Mouse (Mus musculus) thymus, postnatal 25 days (tissue): ENCODE data around the gene Wasf2.

Experiments used
- DNase-seq: peaks from one replicate; pipeline ENCODE4 v3.0.0; 2022

Wasf2 gene

DNA sequence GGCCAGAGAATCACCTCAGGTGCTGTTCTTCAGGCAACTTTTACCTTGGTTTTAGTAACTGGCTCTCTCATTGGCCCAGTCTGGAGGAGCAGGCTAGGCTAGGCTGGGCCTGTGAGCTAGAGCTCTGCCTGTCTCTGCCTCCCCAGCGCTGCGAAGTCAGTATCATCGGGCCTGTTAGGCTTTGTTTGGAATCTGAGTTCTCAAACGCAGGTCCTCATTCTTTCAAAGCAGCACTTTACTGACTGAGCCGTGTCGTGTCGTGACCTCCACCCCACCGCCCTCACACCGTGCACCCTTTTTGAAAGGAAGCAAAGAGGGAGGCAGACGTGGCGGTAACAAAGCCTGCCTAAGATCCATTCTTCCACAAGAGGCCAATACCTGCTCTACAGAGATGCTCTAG, 914 bp upstream of the Wasf2 start:
- peak; percentile 68 for DNase-seq

GRCm38 (mm10) chr4:133130890-133131741, 811 bp downstream of the Wasf2 start:
- DNase-seq = no peak

DNA sequence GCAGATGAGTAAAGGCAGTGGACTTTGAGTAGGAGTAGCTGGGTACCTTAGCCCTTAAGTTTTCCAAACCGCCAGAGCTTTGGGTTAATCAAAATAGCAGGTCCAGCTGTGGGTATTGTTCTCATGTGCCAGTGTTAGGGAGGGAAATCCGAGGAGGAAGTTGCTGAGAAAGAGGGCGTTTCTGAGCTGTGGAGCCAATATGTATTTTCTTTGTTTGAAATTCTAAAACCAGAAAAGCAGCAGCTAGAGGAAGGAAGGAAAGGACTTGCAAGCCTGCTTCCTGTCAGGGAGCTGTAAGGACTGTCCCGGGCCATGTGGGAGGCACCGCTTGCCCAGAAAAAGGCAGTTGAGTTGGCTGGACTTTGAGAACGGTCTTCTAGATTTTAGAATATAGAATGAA, 1.7 kb downstream of the Wasf2 start:
- DNase-seq = peak; percentile 51

- no peak for DNase-seq
These were observed 6.6 kb downstream of the Wasf2 start for GRCm38 (mm10) chr4:133136946-133137345.

DNA sequence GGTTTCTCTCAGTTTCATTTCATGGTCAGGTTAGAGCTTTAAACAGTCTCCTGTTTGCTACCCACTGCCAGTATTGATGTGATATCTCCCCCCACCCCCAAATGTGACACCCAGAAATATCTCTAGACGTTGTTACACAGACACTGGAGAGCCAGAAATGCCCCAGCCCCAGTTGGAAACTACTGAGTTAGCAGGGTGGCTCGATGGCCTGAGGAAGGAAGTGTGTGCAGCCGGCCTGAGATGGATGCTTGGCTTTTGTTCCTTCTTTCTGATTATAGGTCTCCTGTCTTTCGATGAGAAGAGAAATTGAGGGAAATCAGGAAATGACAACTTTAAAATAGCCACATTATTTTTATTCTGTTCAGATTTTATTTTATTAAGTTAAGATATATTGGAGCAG, 8.7 kb downstream of the Wasf2 start:
- DNase-seq = no peak

DNA sequence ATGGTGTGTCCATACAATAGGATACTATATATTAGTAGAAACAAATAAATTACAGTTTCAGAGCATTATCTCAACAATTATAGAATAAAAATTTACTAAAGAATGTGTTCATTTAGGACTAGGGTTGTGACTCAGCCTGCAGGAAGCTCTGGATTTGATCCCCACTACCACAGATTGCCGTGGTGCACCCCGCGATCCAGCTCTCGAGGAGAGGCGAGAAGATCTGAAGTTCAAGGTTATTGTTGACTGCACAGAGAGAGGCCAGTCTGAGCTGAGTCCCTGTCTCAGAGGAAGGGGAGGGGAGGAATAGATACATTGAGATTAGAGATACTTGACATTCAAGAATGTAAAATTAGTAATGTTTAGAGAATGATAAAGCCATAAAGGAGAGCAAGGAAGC, 24.7 kb downstream of the Wasf2 start:
- DNase-seq = no peak

GRCm38 (mm10) chr4:133155726-133156125, 25.4 kb downstream of the Wasf2 start:
- no peak for DNase-seq

- DNase-seq = no peak
These were observed 26.1 kb downstream of the Wasf2 start for GRCm38 (mm10) chr4:133156422-133156821.

DNA sequence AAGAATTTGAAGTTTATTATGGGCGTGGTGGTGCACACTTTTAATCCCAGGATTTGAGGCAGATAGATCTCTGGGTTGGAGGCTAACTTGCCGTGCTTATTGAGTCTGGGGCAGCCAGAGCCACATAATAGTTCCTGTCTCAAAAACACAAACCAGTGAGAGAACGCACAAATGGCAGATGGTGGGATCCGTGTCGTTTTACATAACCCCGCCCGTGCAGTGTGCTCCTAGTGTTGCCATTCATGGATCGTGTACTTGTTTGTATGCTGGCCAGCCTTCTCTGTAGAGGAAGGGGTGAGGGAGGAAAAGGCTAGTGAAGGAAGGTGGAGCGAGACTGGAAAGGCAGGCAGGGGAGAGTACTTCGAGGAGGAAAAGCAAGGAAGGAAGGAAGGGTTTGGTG, 26.5 kb downstream of the Wasf2 start:
- DNase-seq = no peak

DNA sequence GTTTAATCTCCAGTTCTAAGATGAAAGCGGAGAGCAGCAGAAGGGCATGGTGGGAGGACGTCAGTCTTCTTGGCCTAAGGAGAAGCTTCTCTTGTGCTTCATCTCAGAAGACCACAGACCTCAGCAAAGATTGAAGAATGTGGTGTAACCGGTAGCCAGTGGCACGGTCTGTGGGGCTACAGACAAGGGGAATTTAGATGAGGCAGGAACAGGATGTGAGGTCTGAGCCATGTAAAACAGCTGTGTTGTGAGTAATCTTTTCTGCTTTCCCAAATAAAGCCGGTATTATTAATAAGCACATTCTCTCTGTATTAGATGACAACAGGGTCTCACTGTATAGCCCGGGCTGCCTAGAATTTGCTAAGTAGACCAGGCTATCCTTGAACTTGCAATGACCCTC, 28.8 kb downstream of the Wasf2 start:
- peak; percentile 41 for DNase-seq

DNA sequence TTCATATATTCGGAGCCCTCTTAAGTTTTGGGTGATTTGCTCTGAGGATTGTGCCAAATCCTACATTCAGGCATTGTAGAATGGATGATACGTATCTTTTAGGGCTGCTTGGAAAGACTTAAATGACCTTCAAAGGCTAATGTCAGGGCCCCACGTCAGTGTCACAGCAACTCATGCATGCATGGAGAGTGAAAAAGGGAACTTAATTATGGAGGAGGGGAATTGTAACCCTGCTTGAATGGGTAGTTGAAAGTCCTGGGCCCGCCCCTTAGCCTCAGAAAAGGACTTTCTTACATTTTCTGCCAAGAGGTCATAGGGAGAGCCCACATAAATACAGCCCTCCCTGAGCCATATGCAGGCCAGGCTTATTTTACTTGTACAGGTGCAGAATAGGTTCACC, 29.3 kb downstream of the Wasf2 start:
- DNase-seq = no peak

DNA sequence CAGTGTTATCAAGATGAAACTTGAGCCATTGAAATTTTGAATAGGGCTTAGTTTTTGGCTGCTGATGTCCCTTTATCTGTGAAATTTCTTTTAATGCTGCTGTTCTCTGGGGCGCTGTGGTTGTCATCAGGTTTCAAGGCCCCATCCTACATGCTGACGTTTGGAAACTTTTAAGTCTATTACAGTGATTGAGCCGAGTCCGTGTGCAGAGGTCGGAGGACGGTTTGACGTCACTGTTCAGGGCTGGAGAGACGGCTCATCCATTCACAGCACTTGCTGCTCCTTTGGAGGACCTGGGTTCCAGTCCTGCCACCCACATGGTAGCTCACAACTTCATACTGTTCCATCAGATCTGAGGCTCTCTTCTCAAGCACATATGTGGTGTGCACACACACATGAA, 29.9 kb downstream of the Wasf2 start:
- no peak for DNase-seq

- no peak for DNase-seq
These were observed 30.5 kb downstream of the Wasf2 start for GRCm38 (mm10) chr4:133160821-133161220.

- DNase-seq = no peak
These were observed 31.9 kb downstream of the Wasf2 start for GRCm38 (mm10) chr4:133162196-133162595.

DNA sequence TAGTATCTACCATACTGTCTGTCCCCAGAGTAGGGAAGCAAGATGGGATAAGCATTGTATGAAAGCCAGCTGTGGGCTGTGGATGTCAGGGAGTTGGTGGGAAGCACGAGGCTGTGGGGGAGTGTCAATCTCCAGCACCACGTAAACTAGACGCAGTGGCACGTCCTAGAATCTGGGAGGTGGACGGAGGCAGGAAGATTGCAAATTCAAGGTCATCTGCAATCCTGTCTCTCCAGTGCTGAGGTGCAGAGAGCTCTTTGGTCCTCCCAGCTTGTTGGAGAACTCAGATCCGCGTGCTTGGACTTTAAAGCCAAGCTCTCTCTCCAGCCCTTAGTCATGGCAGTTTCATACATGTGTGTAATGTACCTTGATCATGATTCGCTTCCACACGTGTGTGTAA, 36.5 kb downstream of the Wasf2 start:
- no peak for DNase-seq

DNA sequence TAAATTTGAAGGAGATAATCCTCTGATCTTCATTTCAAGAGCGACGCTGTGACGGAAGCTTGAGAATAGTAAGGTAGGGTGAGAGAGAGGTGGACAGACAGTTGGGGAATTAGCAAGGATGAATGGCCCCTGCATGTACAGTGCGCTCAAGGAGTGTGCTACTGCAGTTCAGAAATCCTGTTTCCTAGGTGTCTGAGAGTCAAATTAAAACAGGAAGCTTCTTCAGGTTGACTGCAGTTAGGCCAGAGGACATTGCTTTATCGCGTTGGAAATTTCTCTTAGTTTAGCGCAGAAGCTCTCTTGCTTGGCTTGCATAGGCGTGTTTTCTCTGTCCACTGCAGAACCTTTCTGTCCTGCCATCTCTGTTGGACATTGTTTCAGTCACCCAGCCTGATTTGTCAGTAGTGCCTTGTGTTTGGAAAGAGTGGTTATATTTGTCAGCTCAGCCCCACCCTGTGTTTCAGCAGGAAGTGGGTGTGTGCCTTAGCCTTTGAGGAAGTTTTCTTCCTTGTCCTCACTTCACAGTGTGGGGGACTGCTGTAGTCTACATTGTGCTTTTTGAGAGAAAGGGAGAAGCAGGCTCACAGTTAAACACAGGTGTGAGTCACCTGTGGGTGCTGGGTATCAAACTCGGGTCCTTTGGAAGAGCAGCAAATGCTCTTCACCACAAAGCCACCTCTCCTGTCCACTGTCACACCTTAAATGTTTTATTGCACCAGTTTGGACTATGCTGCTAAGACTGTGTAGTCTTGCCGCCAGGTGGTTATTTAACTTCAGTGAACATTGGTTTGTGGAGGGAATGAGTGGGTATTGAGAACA, 39.1 kb downstream of the Wasf2 start:
- DNase-seq = peak; percentile 71

GRCm38 (mm10) chr4:133170056-133170524, 39.8 kb downstream of the Wasf2 start:
- DNase-seq = peak; percentile 35

GRCm38 (mm10) chr4:133170616-133171015, 40.3 kb downstream of the Wasf2 start:
- DNase-seq = no peak

DNA sequence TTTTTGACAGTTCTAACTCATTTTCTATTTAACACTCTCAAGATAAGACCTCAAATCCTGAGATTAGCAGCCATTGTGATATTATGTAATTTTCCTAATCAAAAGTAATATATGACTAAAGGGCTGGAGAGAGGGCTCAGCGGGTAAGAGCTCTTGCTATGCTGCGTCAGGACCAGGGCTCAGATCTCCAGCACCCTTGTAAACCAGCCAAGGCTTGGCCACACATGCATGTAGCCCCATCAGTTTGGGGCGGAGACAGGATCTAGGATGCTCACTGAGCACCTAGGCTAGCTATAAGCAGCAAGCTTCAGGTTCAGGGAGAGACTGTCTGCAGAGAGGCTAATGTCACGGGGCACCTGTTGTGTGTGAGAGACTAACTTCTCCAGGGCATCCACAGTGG, 42.1 kb downstream of the Wasf2 start:
- no peak for DNase-seq

- DNase-seq = peak; percentile 60
These were observed 44.1 kb downstream of the Wasf2 start for GRCm38 (mm10) chr4:133174361-133174760.

- DNase-seq = no peak
These were observed 45.0 kb downstream of the Wasf2 start for GRCm38 (mm10) chr4:133175274-133175673.

DNA sequence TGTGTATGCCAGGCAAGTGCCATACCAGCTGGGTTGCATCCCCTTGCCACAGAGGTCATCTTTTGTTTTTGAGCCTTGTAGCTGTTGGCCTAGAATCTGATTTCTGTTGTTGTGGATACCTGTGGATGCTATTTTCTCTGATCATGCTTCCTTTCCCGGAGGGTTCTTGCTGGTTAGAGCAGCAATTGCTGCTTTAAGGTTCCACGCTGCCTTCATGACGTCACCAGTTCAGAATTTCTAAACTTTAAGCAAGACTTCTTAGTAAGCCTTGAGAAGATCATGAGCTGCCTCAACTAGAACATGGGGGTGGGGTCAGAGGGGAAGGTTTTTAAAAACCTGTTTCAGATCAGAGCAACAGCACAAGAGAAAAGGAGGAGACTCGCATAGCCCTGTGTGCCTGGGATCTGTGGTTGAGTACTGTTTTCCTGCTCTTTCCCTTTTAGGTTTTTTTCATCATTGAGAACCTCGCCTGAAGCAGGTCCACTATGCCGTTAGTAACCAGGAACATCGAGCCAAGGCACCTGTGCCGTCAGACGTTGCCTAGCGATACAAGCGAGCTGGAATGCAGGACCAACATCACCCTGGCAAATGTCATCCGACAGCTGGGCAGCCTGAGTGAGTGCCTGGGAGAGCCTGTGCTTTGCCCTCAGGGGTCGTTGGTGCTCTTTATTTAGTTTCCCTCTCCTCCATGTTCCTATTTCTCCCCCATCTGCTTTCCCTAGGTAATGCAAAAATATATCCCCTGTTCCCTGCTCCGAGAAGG, 45.9 kb downstream of the Wasf2 start:
- DNase-seq = peak; percentile 58

DNA sequence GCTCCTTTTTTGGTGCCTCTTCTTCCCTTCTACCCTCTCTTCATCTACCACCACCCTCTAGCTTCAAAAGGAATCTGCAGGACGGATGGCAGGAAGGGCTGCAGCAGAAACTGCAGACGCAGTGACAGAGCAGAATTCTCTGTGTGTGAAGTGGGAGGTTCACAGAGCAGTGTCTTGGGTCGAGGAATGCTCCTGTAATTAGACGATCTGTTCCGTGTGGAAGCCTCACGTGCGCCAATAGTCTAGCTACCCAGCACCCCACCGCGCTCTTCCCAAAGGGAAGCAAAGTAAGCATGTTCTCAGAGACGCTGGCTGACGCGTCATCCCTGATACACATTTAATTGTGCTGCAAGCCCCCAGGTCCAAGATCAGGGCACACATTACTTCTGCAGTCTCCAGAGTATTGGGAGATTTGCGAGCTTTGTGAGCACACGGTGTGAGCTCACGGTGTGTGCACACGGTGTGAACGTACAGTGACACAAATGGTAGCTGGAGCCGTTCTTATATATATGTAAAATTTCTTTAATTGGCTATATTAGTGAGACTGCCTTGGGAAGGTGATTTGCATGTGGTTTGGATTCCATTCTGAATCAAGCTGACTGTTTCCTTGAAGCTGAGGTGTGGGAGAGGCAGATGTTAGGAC, 46.6 kb downstream of the Wasf2 start:
- no peak for DNase-seq
